Mouse (Mus musculus) CH12.LX (cell line): ENCODE results near the gene Col1a2. TPM values are rescaled to one million over a fixed set of nuclear protein-coding genes. Genes with fewer than 3 reads are reported as not detected.

Experiments
- DNase-seq: peaks from one replicate; pipeline ENCODE4 v3.0.0-alpha.2; 2013; ENCODE audit errors: extremely low read depth
- H3K27ac ChIP-seq: 2 replicates; pipeline ENCODE4 v1.5.1; 2012; ENCODE audit warnings: low read depth, mild to moderate bottlenecking, control low read depth, moderate library complexity; ENCODE audit not compliant: insufficient read depth
- H3K27me3 ChIP-seq: replicated peaks from 2 replicates; pipeline ENCODE3; 2012; ENCODE audit warnings: inconsistent platforms
- H3K36me3 ChIP-seq, 2 experiments: replicated peaks in 1 of 2; 2 replicates each; pipeline versions ENCODE3 to v1.6.1; 2012; ENCODE audit warnings: inconsistent platforms in 1 of 2, low read length in 1 of 2, mild to moderate bottlenecking in 1 of 2, mixed read lengths in 1 of 2, moderate library complexity in 1 of 2; ENCODE audit not compliant: control insufficient read depth in 1 of 2, insufficient read depth in 1 of 2
- H3K4me1 ChIP-seq, 2 experiments: 2 replicates each; pipeline ENCODE4 v1.6.1; 2012; ENCODE audit warnings: inconsistent platforms in 1 of 2, moderate library complexity in 1 of 2; ENCODE audit not compliant: insufficient read depth in 2 of 2, control insufficient read depth in 1 of 2
- H3K4me2 ChIP-seq: 2 replicates; pipeline ENCODE4 v1.6.1; 2012; ENCODE audit warnings: low read depth, mild to moderate bottlenecking, control low read depth; ENCODE audit not compliant: poor library complexity, insufficient read depth, severe bottlenecking
- H3K4me3 ChIP-seq, 3 experiments: fragments of 150-350 bp in 1 of 3; sonication (generic) in 1 of 3; replicated peaks in 1 of 3; 2 replicates each; pipeline versions ENCODE3 to v1.5.1; 2011 to 2012; ENCODE audit warnings: low read depth in 2 of 3, low read length in 2 of 3, mild to moderate bottlenecking in 2 of 3, moderate library complexity in 2 of 3, control low read depth in 1 of 3, improper control_type of control experiment in 1 of 3, inconsistent platforms in 1 of 3, mixed read lengths in 1 of 3; ENCODE audit not compliant: poor library complexity in 1 of 3
- H3K79me2 ChIP-seq: replicated peaks from 2 replicates; pipeline ENCODE4 v1.6.1; 2012; ENCODE audit warnings: mild to moderate bottlenecking, moderate library complexity; ENCODE audit not compliant: control insufficient read depth, poor library complexity, insufficient read depth, severe bottlenecking; ENCODE audit errors: extremely low read depth
- H3K9ac ChIP-seq: 2 replicates; pipeline ENCODE4 v1.6.1; 2012; ENCODE audit warnings: low read depth, mild to moderate bottlenecking, control low read depth, moderate library complexity; ENCODE audit not compliant: insufficient read depth
- H3K9me3 ChIP-seq: replicated peaks from 2 replicates; pipeline ENCODE3; 2012; ENCODE audit warnings: low read length, inconsistent platforms, mixed read lengths
- BHLHE40 ChIP-seq: IDR thresholded peaks from 2 replicates; pipeline ENCODE4 v1.6.1; 2011; ENCODE audit warnings: mild to moderate bottlenecking, low read depth, low read length, improper control_type of control experiment
- E2F4 ChIP-seq: IDR thresholded peaks from 2 replicates; pipeline ENCODE4 v1.6.1; 2011; ENCODE audit warnings: low read depth, low read length, improper control_type of control experiment; ENCODE audit not compliant: insufficient replicate concordance
- ELF1 ChIP-seq: IDR thresholded peaks from 2 replicates; pipeline ENCODE4 v1.6.1; 2014; ENCODE audit warnings: low read depth, mild to moderate bottlenecking, inconsistent platforms, low read length, improper control_type of control experiment
- EP300 ChIP-seq: IDR thresholded peaks from 2 replicates; pipeline ENCODE4 v1.6.1; 2011; ENCODE audit warnings: low read length, improper control_type of control experiment
- GABPA ChIP-seq: IDR thresholded peaks from 2 replicates; pipeline ENCODE4 v1.6.1; 2012; ENCODE audit warnings: low read depth, low read length, improper control_type of control experiment, inconsistent platforms; ENCODE audit not compliant: insufficient replicate concordance
- JUN ChIP-seq: IDR thresholded peaks from 2 replicates; pipeline ENCODE4 v1.6.1; 2011; ENCODE audit warnings: low read depth, mild to moderate bottlenecking, low read length, improper control_type of control experiment, moderate library complexity; ENCODE audit not compliant: insufficient read depth
- JUND ChIP-seq: conservative IDR thresholded peaks from 2 replicates; pipeline ENCODE4 v1.6.1; 2011; ENCODE audit warnings: low read depth, low read length, improper control_type of control experiment
- KAT2A ChIP-seq: IDR thresholded peaks from 2 replicates; pipeline ENCODE4 v1.6.1; 2012; ENCODE audit warnings: low read length, improper control_type of control experiment, inconsistent platforms; ENCODE audit not compliant: insufficient replicate concordance
- MAFK ChIP-seq: IDR thresholded peaks from 2 replicates; pipeline ENCODE4 v1.6.1; 2011; ENCODE audit warnings: low read length, improper control_type of control experiment; ENCODE audit not compliant: insufficient replicate concordance
- MAX ChIP-seq: IDR thresholded peaks from 2 replicates; pipeline ENCODE4 v1.6.1; 2011; ENCODE audit warnings: low read length, improper control_type of control experiment
- MYC ChIP-seq: IDR thresholded peaks from 2 replicates; pipeline ENCODE4 v1.6.1; 2011; ENCODE audit warnings: low read depth, mild to moderate bottlenecking, improper control_type of control experiment, low read length
- NELFE ChIP-seq: IDR thresholded peaks from 2 replicates; pipeline ENCODE4 v1.6.1; 2011; ENCODE audit warnings: low read depth, low read length, improper control_type of control experiment
- NRF1 ChIP-seq: IDR thresholded peaks from 2 replicates; pipeline ENCODE4 v1.6.1; 2014; ENCODE audit warnings: low read depth, mild to moderate bottlenecking, inconsistent platforms, low read length, improper control_type of control experiment, moderate library complexity
- POLR2A ChIP-seq: IDR thresholded peaks from 2 replicates; pipeline ENCODE4 v1.6.1; 2011; ENCODE audit warnings: low read depth, mild to moderate bottlenecking, improper control_type of control experiment, low read length
- POLR2AphosphoS2 ChIP-seq: IDR thresholded peaks from 2 replicates; pipeline ENCODE4 v1.6.1; 2011; ENCODE audit warnings: low read depth, low read length, improper control_type of control experiment
- RAD21 ChIP-seq: IDR thresholded peaks from 2 replicates; pipeline ENCODE4 v1.6.1; 2011; ENCODE audit warnings: low read depth, mild to moderate bottlenecking, low read length, improper control_type of control experiment, moderate library complexity
- TBP ChIP-seq: conservative IDR thresholded peaks from 2 replicates; pipeline ENCODE4 v1.6.1; 2011; ENCODE audit warnings: low read depth, low read length, improper control_type of control experiment
- UBTF ChIP-seq: IDR thresholded peaks from 2 replicates; pipeline ENCODE4 v1.6.1; 2012; ENCODE audit warnings: low read depth, mild to moderate bottlenecking, inconsistent platforms, low read length, improper control_type of control experiment, moderate library complexity
- ZC3H11A ChIP-seq: IDR thresholded peaks from 2 replicates; pipeline ENCODE4 v1.6.1; 2012; ENCODE audit warnings: low read depth, mild to moderate bottlenecking, inconsistent platforms, low read length, improper control_type of control experiment
- ZKSCAN1 ChIP-seq: IDR thresholded peaks from 2 replicates; pipeline ENCODE4 v1.6.1; 2012; ENCODE audit warnings: low read depth, inconsistent platforms, low read length, improper control_type of control experiment, borderline replicate concordance
- ZMIZ1 ChIP-seq: IDR thresholded peaks from 2 replicates; pipeline ENCODE4 v1.6.1; 2012; ENCODE audit warnings: low read depth, mild to moderate bottlenecking, inconsistent platforms, low read length, improper control_type of control experiment
- dilution Hi-C: fragments of 300-500 bp; cut with MboI; formaldehyde crosslinking; loops from 2 replicates; pipeline ENCODE4 v1.14.3; 2020; ENCODE audit warnings: low sequenced_read_pairs; ENCODE audit not compliant: extremely low pct_unique_long_range_greater_than_20kb, extremely low pct_ligation_motif_present
- in situ Hi-C: fragments of 300-500 bp; cut with MboI; formaldehyde crosslinking; loops from 3 replicates; pipeline ENCODE4 v1.14.3; 2019; ENCODE audit warnings: low sequenced_read_pairs, low pct_ligation_motif_present, low pct_unique_long_range_greater_than_20kb, mixed read lengths
- polyA plus RNA-seq: library from polyadenylated mRNA; unstranded; fragments of >175 nt; gene quantifications from 2 replicates; pipeline ENCODE4 v1.2.1, GENCODE M21; 2012; ENCODE audit warnings: low read depth; ENCODE audit not compliant: insufficient read length
- total RNA-seq, 2 experiments: library from RNA; depleted of rRNA; stranded (reverse); fragments of 300-350 nt in 1 of 2; fragments of >200 nt in 1 of 2; gene quantifications; 2 replicates each; pipeline ENCODE4 v1.2.3; 2012 to 2014

Gene Col1a2
- total and polyA plus RNA-seq, 3 experiments = not detected

- Histone ChIP-seq H3K9ac (no peak overlapping the region), H3K4me1 (peaks cover 0 to 3% of the 10 kb centered on the region in 2 experiments; a peak in 2 of 4 replicates), H3K4me2 (no peak overlapping the region), H3K27ac (no peak overlapping the region), H3K36me3 (no peaks in the 10 kb centered on the region), H3K9me3 (no peaks in the 10 kb centered on the region), H3K79me2 (no peaks in the 10 kb centered on the region), H3K27me3 (no peaks in the 10 kb centered on the region), H3K4me3 (no peak overlapping the region)
- no peak for DNase-seq
- dilution Hi-C loops (no loop called here), in situ Hi-C loops (no loop called here)
- TF ChIP-seq GABPA (no peak), ZMIZ1 (no peak), POLR2A (no peak), ZKSCAN1 (no peak), JUN (no peak)
Observed at GRCm38 (mm10) chr6:4483577-4483936, 21.1 kb upstream of the Col1a2 start.

GRCm38 (mm10) chr6:4483937-4484601 is 20.5 kb upstream of the Col1a2 start:
- in situ Hi-C loops = no loop called here
- DNase-seq = no peak

DNA sequence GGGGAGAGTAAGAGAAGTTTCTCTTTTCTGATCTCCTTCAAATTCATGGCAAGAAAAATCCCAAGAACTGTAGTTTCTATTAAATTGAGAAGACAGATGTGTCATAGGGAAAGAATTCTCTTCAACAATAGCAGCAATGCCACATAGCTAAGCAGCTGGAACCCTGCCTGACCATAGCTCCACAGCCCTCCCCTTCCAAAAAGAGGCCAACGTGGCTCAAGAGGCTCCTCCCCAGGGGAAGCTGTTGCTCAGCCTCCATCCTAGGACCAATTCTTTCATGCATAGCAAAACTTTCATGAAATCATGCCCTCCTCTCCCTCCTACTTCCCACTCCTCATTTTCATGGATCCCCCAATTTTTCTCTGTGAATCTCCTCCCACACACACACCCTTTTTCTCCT is 16.3 kb upstream of the Col1a2 start:
- H3K27me3 ChIP-seq = no peaks in the 10 kb centered on the region
- no peak overlapping the region for H3K4me2 ChIP-seq
- in situ Hi-C loops = no loop called here
- no peaks in the 10 kb centered on the region for H3K36me3 ChIP-seq
- H3K4me3 ChIP-seq = no peak overlapping the region
- no peak overlapping the region for H3K27ac ChIP-seq
- no peak for DNase-seq
- H3K79me2 ChIP-seq = no peaks in the 10 kb centered on the region
- TF ChIP-seq E2F4 = no peak
- no peak for TF ChIP-seq UBTF
- TF ChIP-seq TBP = no peak
- no peak for TF ChIP-seq GABPA
- no peak for TF ChIP-seq MAFK
- TF ChIP-seq KAT2A = no peak
- TF ChIP-seq POLR2AphosphoS2 = no peak
- no peak for TF ChIP-seq MAX
- TF ChIP-seq NELFE = no peak
- dilution Hi-C loops = no loop called here
- H3K9me3 ChIP-seq = no peaks in the 10 kb centered on the region
- H3K9ac ChIP-seq = no peak overlapping the region
- peaks cover 0 to 9% of the 10 kb centered on the region in 2 experiments; a peak in 2 of 4 replicates for H3K4me1 ChIP-seq

More at GRCm38 (mm10) chr6:4483937-4484601, 20.5 kb upstream of the Col1a2 start:
- Histone ChIP-seq H3K36me3 (no peaks in the 10 kb centered on the region), H3K27me3 (no peaks in the 10 kb centered on the region), H3K4me1 (peaks cover 0 to 4% of the 10 kb centered on the region in 2 experiments; a peak in 2 of 4 replicates), H3K9me3 (no peaks in the 10 kb centered on the region), H3K27ac (no peak overlapping the region), H3K79me2 (no peaks in the 10 kb centered on the region), H3K9ac (no peak overlapping the region), H3K4me3 (no peak overlapping the region), H3K4me2 (no peak overlapping the region)
- TF ChIP-seq MAX (no peak), UBTF (no peak), JUND (no peak), KAT2A (no peak), ZC3H11A (no peak), ZMIZ1 (no peak), RAD21 (no peak), POLR2AphosphoS2 (no peak), MAFK (no peak), ELF1 (no peak), EP300 (no peak), MYC (no peak), E2F4 (no peak), BHLHE40 (no peak), NRF1 (no peak)
- dilution Hi-C loops = no loop called here
